Mouse (Mus musculus) MEL (cell line): ENCODE results near the gene Ocrl. TPM values are rescaled to one million over a fixed set of nuclear protein-coding genes. Genes with fewer than 3 reads are reported as not detected.

Experiments
- DNase-seq: peaks from one replicate; pipeline ENCODE4 v3.0.0; 2011; ENCODE audit warnings: low read depth, low spot score
- H3K27ac ChIP-seq: 2 replicates; pipeline ENCODE4 v1.5.1; 2012; ENCODE audit warnings: low read depth, mild to moderate bottlenecking, control low read depth, low read length, moderate library complexity; ENCODE audit not compliant: control insufficient read depth
- H3K27me3 ChIP-seq, 2 experiments: fragments of 150-350 bp in 1 of 2; sonication (generic) in 1 of 2; 2 replicates each; pipeline ENCODE4 v1.6.1; 2012; ENCODE audit warnings: low read length in 2 of 2, mild to moderate bottlenecking in 2 of 2, improper control_type of control experiment in 1 of 2, moderate library complexity in 1 of 2; ENCODE audit not compliant: insufficient read depth in 2 of 2, control insufficient read depth in 1 of 2
- H3K36me3 ChIP-seq, 2 experiments: 2 replicates each; pipeline ENCODE4 v1.6.1; 2012 to 2014; ENCODE audit warnings: low read length in 2 of 2, improper control_type of control experiment in 1 of 2, inconsistent platforms in 1 of 2, mild to moderate bottlenecking in 1 of 2; ENCODE audit not compliant: insufficient read depth in 2 of 2, control insufficient read depth in 1 of 2
- H3K4me1 ChIP-seq, 2 experiments: fragments of 150-350 bp in 1 of 2; sonication (generic) in 1 of 2; 2 replicates each; pipeline ENCODE4 v1.6.1; 2012; ENCODE audit warnings: low read length in 2 of 2, improper control_type of control experiment in 1 of 2, mild to moderate bottlenecking in 1 of 2; ENCODE audit not compliant: insufficient read depth in 2 of 2, control insufficient read depth in 1 of 2
- H3K4me3 ChIP-seq, 2 experiments: fragments of 150-350 bp in 1 of 2; sonication (generic) in 1 of 2; 2 replicates each; pipeline ENCODE4 v1.5.1; 2012; ENCODE audit warnings: low read depth in 2 of 2, low read length in 2 of 2, mild to moderate bottlenecking in 2 of 2, moderate library complexity in 2 of 2, control low read depth in 1 of 2, improper control_type of control experiment in 1 of 2; ENCODE audit not compliant: control insufficient read depth in 1 of 2, insufficient read depth in 1 of 2
- H3K79me2 ChIP-seq: 2 replicates; pipeline ENCODE4 v1.6.1; 2012; ENCODE audit warnings: mild to moderate bottlenecking, low read length, moderate library complexity; ENCODE audit not compliant: control insufficient read depth, poor library complexity, insufficient read depth
- H3K9ac ChIP-seq: 2 replicates; pipeline ENCODE4 v1.6.1; 2012; ENCODE audit warnings: low read depth, mild to moderate bottlenecking, control low read depth, low read length, moderate library complexity; ENCODE audit not compliant: control insufficient read depth, poor library complexity, severe bottlenecking
- H3K9me3 ChIP-seq: fragments of 150-350 bp; sonication (generic); replicated peaks from 2 replicates; pipeline ENCODE4 v1.6.1; 2012; ENCODE audit warnings: mild to moderate bottlenecking, low read length, improper control_type of control experiment, moderate library complexity; ENCODE audit not compliant: insufficient read depth
- BHLHE40 ChIP-seq: IDR thresholded peaks from 2 replicates; pipeline ENCODE4 v1.6.1; 2012; ENCODE audit warnings: low read depth, mild to moderate bottlenecking, inconsistent platforms, low read length, improper control_type of control experiment, borderline replicate concordance
- CTCF ChIP-seq, 3 experiments: IDR thresholded peaks in 2 of 3; conservative IDR thresholded peaks in 1 of 3; 2 replicates each; pipeline ENCODE4 v1.5.1; 2011 to 2012; ENCODE audit warnings: low read length in 3 of 3, low read depth in 2 of 3, mild to moderate bottlenecking in 2 of 3, improper control_type of control experiment in 1 of 3, inconsistent platforms in 1 of 3, mixed read lengths in 1 of 3, moderate library complexity in 1 of 3; ENCODE audit not compliant: control insufficient read depth in 1 of 3, insufficient read depth in 1 of 3, poor library complexity in 1 of 3, severe bottlenecking in 1 of 3
- E2F4 ChIP-seq: IDR thresholded peaks from 2 replicates; pipeline ENCODE4 v1.6.1; 2011; ENCODE audit warnings: low read depth, low read length, improper control_type of control experiment, borderline replicate concordance
- ELF1 ChIP-seq: IDR thresholded peaks from 2 replicates; pipeline ENCODE4 v1.6.1; 2014; ENCODE audit warnings: low read depth, mild to moderate bottlenecking, inconsistent platforms, low read length, improper control_type of control experiment, moderate library complexity
- EP300 ChIP-seq, 2 experiments: IDR thresholded peaks; 2 replicates each; pipeline ENCODE4 v1.6.1; 2011; ENCODE audit warnings: improper control_type of control experiment in 2 of 2, low read length in 2 of 2, low read depth in 1 of 2, mild to moderate bottlenecking in 1 of 2
- ETS1 ChIP-seq: IDR thresholded peaks from 2 replicates; pipeline ENCODE4 v1.6.1; 2012; ENCODE audit warnings: low read depth, mild to moderate bottlenecking, inconsistent platforms, low read length, improper control_type of control experiment, moderate library complexity
- GABPA ChIP-seq: IDR thresholded peaks from 2 replicates; pipeline ENCODE4 v1.6.1; 2012; ENCODE audit warnings: low read depth, mild to moderate bottlenecking, inconsistent platforms, low read length, improper control_type of control experiment, moderate library complexity
- MAX ChIP-seq: IDR thresholded peaks from 2 replicates; pipeline ENCODE4 v1.6.1; 2011; ENCODE audit warnings: low read length, improper control_type of control experiment
- MAZ ChIP-seq: IDR thresholded peaks from 2 replicates; pipeline ENCODE4 v1.6.1; 2012; ENCODE audit warnings: low read depth, mild to moderate bottlenecking, inconsistent platforms, low read length, improper control_type of control experiment
- MYC ChIP-seq: IDR thresholded peaks from 2 replicates; pipeline ENCODE4 v1.6.1; 2011; ENCODE audit warnings: low read depth, mild to moderate bottlenecking, low read length, improper control_type of control experiment, moderate library complexity
- NELFE ChIP-seq: IDR thresholded peaks from 2 replicates; pipeline ENCODE4 v1.6.1; 2011; ENCODE audit warnings: low read depth, low read length, improper control_type of control experiment
- POLR2A ChIP-seq, 2 experiments: IDR thresholded peaks; 2 replicates each; pipeline ENCODE4 v1.6.1; 2011 to 2012; ENCODE audit warnings: low read length in 2 of 2, mild to moderate bottlenecking in 2 of 2, control low read depth in 1 of 2, improper control_type of control experiment in 1 of 2, low read depth in 1 of 2, moderate library complexity in 1 of 2; ENCODE audit not compliant: control insufficient read depth in 1 of 2, insufficient read depth in 1 of 2, poor library complexity in 1 of 2
- POLR2AphosphoS2 ChIP-seq: IDR thresholded peaks from 2 replicates; pipeline ENCODE4 v1.6.1; 2011; ENCODE audit warnings: low read length, improper control_type of control experiment
- RCOR1 ChIP-seq: IDR thresholded peaks from 2 replicates; pipeline ENCODE4 v1.6.1; 2012; ENCODE audit warnings: low read depth, mild to moderate bottlenecking, inconsistent platforms, low read length, improper control_type of control experiment
- SIN3A ChIP-seq: IDR thresholded peaks from 2 replicates; pipeline ENCODE4 v1.6.1; 2012; ENCODE audit warnings: low read length, improper control_type of control experiment, inconsistent platforms
- TBP ChIP-seq: IDR thresholded peaks from 2 replicates; pipeline ENCODE4 v1.8.0; 2011; ENCODE audit warnings: low read depth, low read length, improper control_type of control experiment
- TCF12 ChIP-seq: IDR thresholded peaks from 2 replicates; pipeline ENCODE4 v1.6.1; 2014; ENCODE audit warnings: low read depth, mild to moderate bottlenecking, inconsistent platforms, low read length, improper control_type of control experiment, moderate library complexity
- ZC3H11A ChIP-seq: IDR thresholded peaks from 2 replicates; pipeline ENCODE4 v1.6.1; 2012; ENCODE audit warnings: low read depth, mild to moderate bottlenecking, inconsistent platforms, low read length, improper control_type of control experiment
- ZNF384 ChIP-seq: IDR thresholded peaks from 2 replicates; pipeline ENCODE4 v1.6.1; 2012; ENCODE audit warnings: low read depth, mild to moderate bottlenecking, inconsistent platforms, low read length, improper control_type of control experiment
- polyA plus RNA-seq, 2 experiments: library from polyadenylated mRNA; stranded (reverse) in 1 of 2; unstranded in 1 of 2; fragments of >175 nt in 1 of 2; fragments of >200 nt in 1 of 2; gene quantifications; 2 replicates each; pipeline versions ENCODE4 v1.2.1 to v1.2.4; 2012; ENCODE audit warnings: low replicate concordance in 2 of 2, low read depth in 1 of 2; ENCODE audit not compliant: insufficient read length in 2 of 2, insufficient read depth in 1 of 2, missing spikeins in 1 of 2
- total RNA-seq: library from RNA; depleted of rRNA; stranded (reverse); fragments of 300-350 nt; gene quantifications from 2 replicates; pipeline ENCODE4 v1.2.3, GENCODE M21; 2012

Ocrl gene
- total and polyA plus RNA-seq, 3 experiments: 6.4 to 22.2 TPM; not detected in 1

DNA sequence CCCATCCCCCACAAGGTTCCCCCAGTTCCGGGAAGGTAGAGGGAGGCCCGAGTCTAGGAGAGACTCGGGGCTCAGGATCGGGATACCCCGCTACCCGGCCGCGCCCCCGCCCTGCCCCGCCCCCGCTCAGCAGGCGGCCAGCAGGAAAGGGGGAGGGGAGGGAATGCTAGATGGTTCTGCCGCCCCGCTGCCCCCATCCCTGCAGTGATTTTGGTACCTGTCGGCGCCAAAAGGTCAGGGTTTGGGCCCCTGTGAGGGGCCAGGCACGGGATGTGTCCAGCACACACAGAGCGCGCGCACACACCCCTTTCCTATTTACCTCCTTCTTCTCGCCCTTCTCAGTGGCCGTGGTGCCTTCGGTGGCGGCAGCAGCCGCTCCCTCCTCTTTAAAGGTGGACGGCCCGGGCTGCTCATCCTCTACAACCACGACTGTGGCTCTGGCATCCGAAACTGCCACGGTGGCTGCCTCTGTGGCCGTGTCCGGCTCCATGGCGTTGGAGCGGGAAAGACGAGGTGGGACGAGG is 20.2 kb upstream of the Ocrl start:
- Histone ChIP-seq H3K9me3 (no peaks in the 10 kb centered on the region), H3K36me3 (no peaks in the 10 kb centered on the region), H3K4me1 (no peaks in the 10 kb centered on the region), H3K9ac (no peak overlapping the region), H3K4me3 (no peak overlapping the region)
- TF ChIP-seq RCOR1 (no peak), TCF12 (no peak), MAX (no peak), ZNF384 (no peak), TBP (no peak)
- TF ChIP-seq, all 39 proteins: peak for 0
- Histone ChIP-seq H3K27ac (no peak overlapping the region), H3K79me2 (no peaks in the 10 kb centered on the region), H3K27me3 (no peaks in the 10 kb centered on the region)
- no peak for DNase-seq

- Histone ChIP-seq H3K9me3 (no peaks in the 10 kb centered on the region), H3K79me2 (no peaks in the 10 kb centered on the region), H3K27me3 (no peaks in the 10 kb centered on the region), H3K27ac (no peak within 1 kb of the TSS), H3K4me3 (no peak within 1 kb of the TSS), H3K9ac (no peak within 1 kb of the TSS), H3K36me3 (no peaks in the 10 kb centered on the region), H3K4me1 (no peaks in the 10 kb centered on the region)
- DNase-seq: no peak
- TF ChIP-seq POLR2A (IDR thresholded peaks at IDR 0.05; ENCODE audit: control insufficient read depth in 1 of 2, insufficient read depth in 1 of 2, low read depth in 1 of 2, low read length in 2 of 2, poor library complexity in 1 of 2) (no peak), EP300 (IDR thresholded peaks at IDR 0.05; ENCODE audit: low read depth in 1 of 2, low read length in 2 of 2) (no peak), ELF1 (no peak), POLR2AphosphoS2 (no peak), SIN3A (no peak), ETS1 (no peak), MAZ (no peak), GABPA (no peak), CTCF (IDR thresholded peaks at IDR 0.05 in 2 of 3, conservative IDR thresholded peaks at IDR 0.05 in 1 of 3; ENCODE audit: control insufficient read depth in 1 of 3, insufficient read depth in 1 of 3, low read depth in 2 of 3, low read length in 3 of 3, poor library complexity in 1 of 3, severe bottlenecking in 1 of 3) (no peak), BHLHE40 (no peak), E2F4 (no peak), ZC3H11A (no peak), MYC (no peak), NELFE (no peak)
- TF ChIP-seq, all 39 proteins: peak for 0
Measured at GRCm38 (mm10) chrX:47892431-47893024, 19.7 kb upstream of the Ocrl start, which contains the start of gene Smarca1. Smarca1 (minus strand) TSS chrX:47892974.
